Mouse (Mus musculus) ES-E14 (cell line): ENCODE results near the gene Zfp872.

Experiments used
- CHD2 ChIP-seq: IDR thresholded peaks from 2 replicates; pipeline ENCODE4 v1.6.1; 2014; ENCODE audit warnings: mild to moderate bottlenecking, low read depth, low read length, inconsistent platforms
- MAFK ChIP-seq: IDR thresholded peaks from 2 replicates; pipeline ENCODE4 v1.6.1; 2014; ENCODE audit warnings: mild to moderate bottlenecking, low read depth, low read length, inconsistent platforms; ENCODE audit not compliant: insufficient read depth
- ZC3H11A ChIP-seq: IDR thresholded peaks from 2 replicates; pipeline ENCODE4 v1.6.1; 2012; ENCODE audit warnings: low read depth, mild to moderate bottlenecking, inconsistent platforms, low read length, borderline replicate concordance

DNA sequence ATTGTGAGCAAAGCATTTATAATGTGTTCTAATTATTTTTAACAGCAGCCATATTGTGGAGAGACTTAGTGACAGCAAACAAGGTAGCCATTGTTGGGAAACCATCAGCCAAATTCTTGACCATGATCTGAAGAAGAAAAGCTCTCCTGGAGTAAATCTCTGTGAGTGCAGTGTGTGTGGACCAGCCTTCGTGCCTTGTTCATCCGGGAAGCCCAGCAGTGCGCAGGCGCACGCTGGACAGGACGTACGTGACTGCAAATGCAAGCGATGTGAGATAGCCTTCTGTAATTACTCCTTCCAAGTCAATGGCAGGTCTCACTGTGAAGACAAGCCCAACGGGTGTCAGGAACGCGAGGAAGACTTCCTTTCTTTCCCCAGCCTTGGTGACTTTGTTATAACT is 18.6 kb upstream of the Zfp872 start:
- no peak for TF ChIP-seq CHD2
- no peak for TF ChIP-seq ZC3H11A
- TF ChIP-seq MAFK: no peak
